ENCODE assay signal across 11 mouse cellular contexts in genomic region chr9:43761181-43761820, GRCm38 (mm10). TPM values are rescaled to one million over a fixed set of nuclear protein-coding genes. Genes with fewer than 3 reads are reported as not detected.
DNase-seq lines count a peak whose midpoint lies in the region; ATAC-seq and TF ChIP-seq lines count a peak whose summit lies in the region.
"Had no signal": no experiment of that assay in that cellular context is flagged by ENCODE, and none has a peak within 500 bp of the region (broad histone marks: within the 10 kb centered on the region; RNA-seq: fewer than 3 reads in every experiment).

No protein-coding gene starts in this region.

- no peaks in the 10 kb centered on the region for H3K9me3 ChIP-seq in forebrain, embryonic 11.5 days (ENCODE audit: control insufficient read depth, low read length)

- ATAC-seq in forebrain, embryonic 11.5 days (replicated peaks; ENCODE audit: low FRiP score): peak; percentile 80
- ATAC-seq: Patski had no signal

- H3K27ac ChIP-seq in testis, adult 2 months (ENCODE audit: control insufficient read depth, insufficient read depth, low read depth, low read length): no peak overlapping the region
- H3K27ac ChIP-seq in forebrain, embryonic 11.5 days (ENCODE audit: low read depth, low read length): peak overlapping the region; percentile 72

- no peak for TF ChIP-seq CTCF in testis, adult 2 months (IDR thresholded peaks at IDR 0.05; ENCODE audit: control insufficient read depth, insufficient read depth, insufficient replicate concordance, low read depth, low read length)

- no peaks in the 10 kb centered on the region for H3K27me3 ChIP-seq in testis, adult 2 months (ENCODE audit: control insufficient read depth, insufficient read depth, low read length)
- H3K27me3 ChIP-seq in forebrain, embryonic 11.5 days (ENCODE audit: control insufficient read depth, insufficient read depth, low read length): no peaks in the 10 kb centered on the region
- H3K27me3 ChIP-seq: Patski had no signal

- peak overlapping the region; percentile 10; the same call in 1 of the 2 replicates for H3K4me3 ChIP-seq in testis, adult 2 months (ENCODE audit: control insufficient read depth, low read depth, low read length)
- H3K4me3 ChIP-seq in forebrain, embryonic 11.5 days (ENCODE audit: low read depth, low read length): no peak overlapping the region
- H3K4me3 ChIP-seq: heart, embryonic 12.5 days had no signal

- WGBS in forebrain, embryonic 11.5 days: 56% methylated on average over 5 of the region's 5 CpGs

- no peaks in the 10 kb centered on the region for H3K36me3 ChIP-seq in testis, adult 2 months (ENCODE audit: control insufficient read depth, insufficient read depth, low read length)
- no peaks in the 10 kb centered on the region for H3K36me3 ChIP-seq in forebrain, embryonic 11.5 days (ENCODE audit: control insufficient read depth, insufficient read depth, low read length)
- H3K36me3 ChIP-seq: heart, embryonic 12.5 days had no signal

- no peak for DNase-seq in testis, postnatal 10 days (ENCODE audit: low spot score)
- peak; percentile 61 for DNase-seq in forebrain, embryonic 11.5 days (ENCODE audit: low spot score)
- DNase-seq in mesoderm, embryonic 11.5 days (ENCODE audit: low read depth, low spot score): peak; percentile 78
- DNase-seq in thymus, adult 18-20 months: no peak
- DNase-seq in gastrocnemius, postnatal 10 days: no peak
- no peak for DNase-seq in natural killer cell, adult 2 months (ENCODE audit: low spot score in 2 of 2)
- DNase-seq: kidney, postnatal 36 days; thymus, adult 2 months had no signal

- TF ChIP-seq POLR2A in testis, adult 2 months (IDR thresholded peaks at IDR 0.05; ENCODE audit: control insufficient read depth, low read depth, low read length): no peak

- H3K4me1 ChIP-seq in testis, adult 2 months (ENCODE audit: control insufficient read depth, insufficient read depth, low read length): peaks cover 3% of the 10 kb centered on the region
- H3K4me1 ChIP-seq in forebrain, embryonic 11.5 days (replicated peaks; ENCODE audit: control insufficient read depth, insufficient read depth, low read length): peaks cover 20% of the 10 kb centered on the region

- peak overlapping the region; percentile 32; the same call in 1 of the 2 replicates for H3K9ac ChIP-seq in forebrain, embryonic 11.5 days (ENCODE audit: low read length)
- H3K9ac ChIP-seq: heart, embryonic 12.5 days had no signal

- H3K4me2 ChIP-seq in forebrain, embryonic 11.5 days (ENCODE audit: low read depth, low read length, severe bottlenecking): 0 out of 2 replicates have a peak overlapping the region, but pooled peaks have one; percentile 11
- H3K4me2 ChIP-seq: heart, embryonic 12.5 days had no signal

RNA-seq across cellular contexts. Expression of gene Nectin1, which starts 17.5 kb away (rescaled TPM):
- polyA plus RNA-seq in testis, adult 2 months (2012; rRNA removed): 2.2 and 2.8 TPM in 2 replicates
- polyA plus RNA-seq in forebrain, embryonic 11.5 days (2014; fragmentation: Nextera tagmentation; extraction: Ambion mirVana): 12.3 and 12.4 TPM in 2 replicates
- total RNA-seq in gastrocnemius, postnatal 10 days (2021): 1 to 10 TPM; 7.7 to 9.7 TPM

Comparison
In these comparisons a context has a peak if more than half of its experiments do, and no peak if none do; other contexts are left out.
1. DNase-seq: peak in forebrain, embryonic 11.5 days (single experiment) and mesoderm, embryonic 11.5 days (single experiment); none in testis, postnatal 10 days (single experiment), thymus, adult 18-20 months (0 of 2), gastrocnemius, postnatal 10 days (single experiment) and natural killer cell, adult 2 months (0 of 2).